Mouse (Mus musculus) midbrain, embryonic 12.5 days (tissue): Measurements from ENCODE around the gene Ogfod3. TPM values are rescaled to one million over a fixed set of nuclear protein-coding genes. Genes with fewer than 3 reads are reported as not detected.

Experiments used
- ATAC-seq: fragments of 200-750 bp; cut with Nextera tagmentation; 2 replicates; pipeline ENCODE4 v1.8.0; 2017; ENCODE audit warnings: low read depth, moderate TSS enrichment, moderate library complexity; ENCODE audit not compliant: low FRiP score
- H3K27ac ChIP-seq: fragments of 300-500 bp; sonication (generic); replicated peaks from 2 replicates; pipeline ENCODE4 v1.5.1; 2016; ENCODE audit warnings: mild to moderate bottlenecking
- H3K27me3 ChIP-seq: fragments of 300-500 bp; sonication (generic); 2 replicates; pipeline ENCODE4 v1.6.1; 2016; ENCODE audit warnings: mild to moderate bottlenecking
- H3K36me3 ChIP-seq: fragments of 300-500 bp; sonication (generic); 2 replicates; pipeline ENCODE4 v1.6.1; 2016
- H3K4me1 ChIP-seq: fragments of 300-500 bp; sonication (generic); 2 replicates; pipeline ENCODE4 v1.6.1; 2016
- H3K4me2 ChIP-seq: fragments of 300-500 bp; sonication (generic); replicated peaks from 2 replicates; pipeline ENCODE4 v1.6.1; 2016; ENCODE audit warnings: mild to moderate bottlenecking, moderate library complexity
- H3K4me3 ChIP-seq: fragments of 300-500 bp; sonication (generic); 2 replicates; pipeline ENCODE4 v1.5.1; 2016; ENCODE audit warnings: mild to moderate bottlenecking
- H3K9ac ChIP-seq: fragments of 300-500 bp; sonication (generic); replicated peaks from 2 replicates; pipeline ENCODE4 v1.6.1; 2016; ENCODE audit warnings: mild to moderate bottlenecking, moderate library complexity
- H3K9me3 ChIP-seq: fragments of 300-500 bp; sonication (generic); 2 replicates; pipeline ENCODE4 v1.6.1; 2016; ENCODE audit warnings: mild to moderate bottlenecking
- WGBS: fragments of 180-500 bp; shearing (Covaris S2); methylation state at CpG from one replicate; pipeline ENCODE4 v1.1.7; 2016; 5-methylcytosine and 5-hydroxymethylcytosine counted together
- polyA plus RNA-seq: library from polyadenylated mRNA; unstranded; fragments of >200 nt; fragmentation: Nextera tagmentation; extraction: Ambion mirVana; gene quantifications from 2 replicates; pipeline ENCODE4 v1.2.1, GENCODE M21; 2016

Gene Ogfod3
- polyA plus RNA-seq, 1 experiment from 2014 or later: 18.5 TPM

GRCm38 (mm10) chr11:121145865-121146264 lies 58.6 kb downstream of the Ogfod3 start, which contains the start of gene Tex19.1:
Gene Tex19.1 (plus strand): TSS chr11:121146143.
- 88% methylated on average over 22 of the region's 22 CpGs for WGBS
- no peak for ATAC-seq

DNA sequence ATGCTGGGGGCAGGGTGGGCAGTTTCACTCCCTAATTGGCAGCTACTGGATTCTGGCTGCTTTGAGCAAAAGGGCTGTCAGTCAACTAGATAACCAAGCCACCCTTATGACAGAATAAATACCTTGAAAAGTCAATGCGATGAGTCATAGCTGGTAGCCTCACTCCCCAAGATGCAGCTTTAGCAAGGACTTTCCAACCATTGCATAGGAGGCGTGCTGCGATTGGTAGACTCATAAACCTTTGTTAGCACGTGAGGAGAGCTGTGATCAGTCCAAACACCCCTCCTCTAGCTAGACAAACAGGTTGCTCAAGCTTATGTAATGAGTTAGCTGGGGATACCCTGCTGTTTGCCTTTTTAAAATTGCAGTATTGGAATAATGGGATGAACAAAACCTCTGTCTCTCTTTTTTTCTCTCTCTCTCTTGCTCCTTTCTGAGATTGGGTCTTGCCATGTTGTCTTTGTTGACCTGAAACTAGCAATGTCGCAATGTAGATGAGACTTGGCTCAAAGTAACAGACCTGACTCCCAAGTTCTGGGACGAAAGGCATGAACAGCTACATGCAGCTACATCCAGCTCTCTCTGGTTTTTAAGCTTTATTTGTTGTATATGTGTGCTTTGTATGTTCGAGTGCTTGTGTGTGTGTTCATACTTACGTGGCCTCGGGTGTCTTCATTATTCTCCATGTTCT lies 61.0 kb downstream of the Ogfod3 start:
- H3K27ac ChIP-seq: no peak overlapping the region
- no peak overlapping the region for H3K9ac ChIP-seq
- H3K4me1 ChIP-seq: 0 out of 2 replicates have a peak, but pooled peaks cover 2% of the 10 kb centered on the region
- H3K9me3 ChIP-seq: no peaks in the 10 kb centered on the region
- no peak for ATAC-seq
- no peaks in the 10 kb centered on the region for H3K27me3 ChIP-seq
- 80% methylated on average over 9 of the region's 9 CpGs for WGBS
- no peaks in the 10 kb centered on the region for H3K36me3 ChIP-seq
- H3K4me3 ChIP-seq: no peak overlapping the region
- H3K4me2 ChIP-seq: no peak overlapping the region

More at GRCm38 (mm10) chr11:121145865-121146264, 58.6 kb downstream of the Ogfod3 start, which contains the start of gene Tex19.1:
- no peak within 1 kb of the TSS for H3K4me2 ChIP-seq
- H3K9me3 ChIP-seq: no peaks in the 10 kb centered on the region
- no peak within 1 kb of the TSS for H3K4me3 ChIP-seq
- H3K27ac ChIP-seq: no peak within 1 kb of the TSS
- H3K36me3 ChIP-seq: no peaks in the 10 kb centered on the region
- H3K4me1 ChIP-seq: 0 out of 2 replicates have a peak, but pooled peaks cover 2% of the 10 kb centered on the region
- no peaks in the 10 kb centered on the region; the same call in 1 of the 2 replicates for H3K27me3 ChIP-seq
- no peak within 1 kb of the TSS for H3K9ac ChIP-seq

DNA sequence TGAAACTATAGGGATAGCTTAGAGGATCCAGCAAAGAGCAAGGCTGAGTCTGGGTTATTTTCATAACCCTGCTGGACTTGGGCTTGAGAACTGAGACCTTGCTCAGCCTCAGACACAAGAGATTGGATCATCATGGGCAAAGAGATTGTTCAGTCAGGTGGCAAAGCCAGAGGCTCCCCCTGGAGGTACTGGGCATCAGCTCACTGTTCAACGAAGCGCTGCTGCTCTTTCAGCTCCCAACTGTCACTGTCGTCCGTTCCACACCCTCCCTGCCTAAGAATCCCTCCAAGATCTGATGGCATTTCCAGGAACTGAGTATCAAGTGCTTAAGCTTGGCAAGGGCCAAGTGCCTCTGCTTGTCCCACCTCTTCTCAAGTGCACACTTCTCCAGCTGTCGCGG lies 65.8 kb downstream of the Ogfod3 start:
- Histone ChIP-seq H3K4me2 (no peak overlapping the region), H3K4me3 (no peak overlapping the region), H3K36me3 (no peaks in the 10 kb centered on the region), H3K4me1 (0 out of 2 replicates have a peak, but pooled peaks cover 4% of the 10 kb centered on the region), H3K9me3 (no peaks in the 10 kb centered on the region), H3K9ac (no peak overlapping the region), H3K27me3 (no peaks in the 10 kb centered on the region), H3K27ac (no peak overlapping the region)
- ATAC-seq: no peak
- 48% methylated on average over 6 of the region's 6 CpGs for WGBS

DNA sequence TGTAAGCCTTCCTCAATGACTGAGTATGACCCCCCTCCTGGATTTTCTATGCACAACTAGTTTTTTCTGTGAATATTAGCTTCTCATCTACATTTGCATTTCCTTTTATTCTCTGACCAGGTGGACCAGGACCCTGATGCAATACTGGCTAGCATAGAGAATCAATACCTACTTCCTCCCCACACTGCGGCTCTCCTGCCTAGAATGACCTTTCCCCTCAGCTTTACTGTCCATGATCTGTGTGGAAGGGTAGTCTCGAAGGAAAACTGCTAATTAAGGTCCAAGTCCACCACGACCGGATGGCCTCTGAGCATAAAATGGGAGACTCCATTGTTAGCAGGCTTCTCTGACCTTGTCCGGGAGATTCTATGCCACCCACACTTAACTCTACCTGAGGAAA lies 66.8 kb downstream of the Ogfod3 start:
- 88% methylated on average over 5 of the region's 5 CpGs for WGBS
- no peak overlapping the region for H3K27ac ChIP-seq
- no peaks in the 10 kb centered on the region for H3K36me3 ChIP-seq
- no peaks in the 10 kb centered on the region for H3K9me3 ChIP-seq
- H3K9ac ChIP-seq: no peak overlapping the region
- no peaks in the 10 kb centered on the region for H3K27me3 ChIP-seq
- ATAC-seq: no peak
- no peak overlapping the region for H3K4me2 ChIP-seq
- H3K4me1 ChIP-seq: 0 out of 2 replicates have a peak, but pooled peaks cover 2% of the 10 kb centered on the region
- H3K4me3 ChIP-seq: no peak overlapping the region

DNA sequence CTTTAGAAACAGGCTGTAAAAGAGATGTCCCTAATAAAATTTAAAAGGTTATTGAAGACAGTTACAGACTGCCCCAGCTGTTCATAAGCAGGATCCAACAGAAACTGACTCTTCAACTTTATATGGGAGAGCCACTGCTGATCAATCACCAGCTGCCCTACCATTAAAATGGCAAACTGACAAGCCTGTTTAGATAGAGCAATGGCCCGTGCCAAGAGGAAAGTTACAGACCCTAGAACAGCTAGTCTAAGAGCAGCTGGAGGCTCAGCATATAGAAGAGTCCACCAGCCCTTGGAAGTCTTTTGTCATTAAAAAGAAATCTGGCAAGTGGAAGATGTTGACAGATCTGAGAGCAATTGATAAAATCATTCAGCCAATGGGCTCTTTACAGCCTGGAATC lies 69.9 kb downstream of the Ogfod3 start:
- Histone ChIP-seq H3K4me1 (0 out of 2 replicates have a peak, but pooled peaks cover 2% of the 10 kb centered on the region), H3K36me3 (no peaks in the 10 kb centered on the region), H3K9ac (no peak overlapping the region), H3K4me3 (no peak overlapping the region), H3K4me2 (no peak overlapping the region), H3K27me3 (no peaks in the 10 kb centered on the region), H3K9me3 (no peaks in the 10 kb centered on the region), H3K27ac (no peak overlapping the region)
- ATAC-seq: no peak
- WGBS: 70% methylated on average over 1 of the region's 1 CpGs

- no peak overlapping the region for H3K9ac ChIP-seq
- no peak overlapping the region for H3K27ac ChIP-seq
- ATAC-seq: no peak
- H3K4me1 ChIP-seq: no peaks in the 10 kb centered on the region
- no peaks in the 10 kb centered on the region for H3K27me3 ChIP-seq
- H3K4me3 ChIP-seq: no peak overlapping the region
- no peaks in the 10 kb centered on the region for H3K36me3 ChIP-seq
- H3K9me3 ChIP-seq: no peaks in the 10 kb centered on the region
- WGBS: 74% methylated on average over 1 of the region's 1 CpGs
- no peak overlapping the region for H3K4me2 ChIP-seq
Measured at GRCm38 (mm10) chr11:121129616-121130015, 74.9 kb downstream of the Ogfod3 start.

Other genes with a start within 250 kb of the Ogfod3 start
- 167 and 170 TPM in 2 replicates for gene Csnk1d, start 213.4 kb downstream of the Ogfod3 start, polyA plus RNA-seq
- not detected in 2 replicates for gene Cd7, start 165.3 kb downstream of the Ogfod3 start, polyA plus RNA-seq
- gene Sectm1b, start 141.1 kb downstream of the Ogfod3 start, polyA plus RNA-seq: not detected in 2 replicates
- not detected in 2 replicates for gene Sectm1a, start 123.5 kb downstream of the Ogfod3 start, polyA plus RNA-seq
- not detected in 2 replicates for gene Tex19.2, start 86.0 kb downstream of the Ogfod3 start, polyA plus RNA-seq
- gene Tex19.1, start 58.6 kb downstream of the Ogfod3 start, polyA plus RNA-seq: not detected in 2 replicates
- 0.10 TPM in 1 of 2 replicates, not detected in the other for gene Uts2r, start 44.4 kb downstream of the Ogfod3 start, polyA plus RNA-seq
- 11.6 and 11.9 TPM in 2 replicates for gene Hexdc, start 278 bp downstream of the Ogfod3 start, polyA plus RNA-seq
- gene Cybc1, start 24.6 kb upstream of the Ogfod3 start, polyA plus RNA-seq: 38.8 and 41.1 TPM in 2 replicates
- gene Narf, start 32.5 kb upstream of the Ogfod3 start, polyA plus RNA-seq: 78.7 and 84.5 TPM in 2 replicates
- 11.2 and 11.7 TPM in 2 replicates for gene Foxk2, start 55.3 kb upstream of the Ogfod3 start, polyA plus RNA-seq
- gene Wdr45b, start 149.7 kb upstream of the Ogfod3 start, polyA plus RNA-seq: 81.2 and 81.8 TPM in 2 replicates
- gene Rab40b, start 183.5 kb upstream of the Ogfod3 start, polyA plus RNA-seq: 3.1 and 4.2 TPM in 2 replicates
- 9.2 and 10.7 TPM in 2 replicates for gene Fn3krp, start 216.7 kb upstream of the Ogfod3 start, polyA plus RNA-seq
- gene Fn3k, start 230.2 kb upstream of the Ogfod3 start, polyA plus RNA-seq: 2.3 and 3.4 TPM in 2 replicates
- 57.9 and 58.4 TPM in 2 replicates for gene Tbcd, start 247.2 kb upstream of the Ogfod3 start, polyA plus RNA-seq